Mouse (Mus musculus) mouse trophoblast stem cell (cell line): ENCODE data around the gene Emx2.

Experiments
- in situ Hi-C, 2 experiments: fragments of 300-500 bp; cut with MseI, MboI; formaldehyde crosslinking; loops; 2 replicates in 1 of 2; 3 replicates in 1 of 2; pipeline ENCODE4 v1.15.1; 2025

Emx2 gene

DNA sequence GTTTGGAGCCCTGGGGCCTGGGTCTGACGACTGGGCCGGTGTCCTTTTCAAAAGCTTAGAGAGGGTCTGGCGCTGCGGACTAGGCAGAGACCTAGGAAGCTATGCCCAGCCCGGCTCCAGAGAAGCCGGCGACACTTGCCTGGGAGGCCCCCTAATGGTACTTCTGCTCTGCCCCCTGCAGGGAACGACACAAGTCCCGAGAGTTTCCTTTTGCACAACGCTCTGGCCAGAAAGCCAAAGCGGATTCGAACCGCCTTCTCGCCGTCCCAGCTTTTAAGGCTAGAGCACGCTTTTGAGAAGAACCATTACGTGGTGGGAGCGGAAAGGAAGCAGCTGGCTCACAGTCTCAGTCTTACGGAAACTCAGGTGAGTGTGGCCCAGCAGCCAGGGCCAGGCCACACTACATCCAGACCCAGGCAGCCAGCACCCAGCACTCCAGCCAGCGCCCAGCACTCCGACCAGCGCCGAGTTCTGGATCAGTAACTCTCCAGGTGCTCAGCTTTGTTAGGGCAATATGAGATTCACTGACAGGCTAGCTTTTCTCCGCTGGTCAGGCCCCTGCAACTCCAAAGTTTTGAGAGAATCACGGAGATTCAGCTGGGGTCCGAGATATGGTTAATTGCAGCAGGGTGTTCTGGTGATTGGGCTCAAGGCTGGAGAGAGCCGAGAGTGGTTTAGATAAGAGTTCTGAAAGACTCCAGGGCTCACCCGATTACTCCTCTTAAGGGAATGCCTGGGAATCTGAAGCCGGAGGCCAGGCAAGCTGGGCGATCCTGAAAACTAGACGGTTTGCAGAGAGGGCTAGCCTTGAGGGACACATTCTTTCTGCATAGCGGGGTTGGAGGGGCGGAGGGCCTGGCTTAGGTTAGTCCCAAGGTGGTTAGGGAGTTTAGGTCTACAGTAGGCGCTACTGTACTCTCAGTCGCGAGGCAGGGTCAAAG, 3.6 kb downstream of the Emx2 start:
- in situ Hi-C loops = loop anchor here (25.0 kb wide), 1 partner anchor 676 kb away; no protein-coding TSS in a partner anchor

- in situ Hi-C loops = loop anchor here (25.0 kb wide), 1 partner anchor 675 kb away; no protein-coding TSS in a partner anchor
Measured at GRCm38 (mm10) chr19:59462459-59463292, 4.5 kb downstream of the Emx2 start.

GRCm38 (mm10) chr19:59463842-59464443, 5.8 kb downstream of the Emx2 start:
- in situ Hi-C loops = loop anchor here (25.0 kb wide), 1 partner anchor 673 kb away; no protein-coding TSS in a partner anchor

GRCm38 (mm10) chr19:59465281-59465680, 7.1 kb downstream of the Emx2 start:
- in situ Hi-C loops = loop anchor here (25.0 kb wide), 1 partner anchor 672 kb away; no protein-coding TSS in a partner anchor

- in situ Hi-C loops = loop anchor here (25.0 kb wide), 1 partner anchor 671 kb away; no protein-coding TSS in a partner anchor
Measured at GRCm38 (mm10) chr19:59465751-59466410, 7.7 kb downstream of the Emx2 start.

GRCm38 (mm10) chr19:59466417-59466937, 8.3 kb downstream of the Emx2 start:
- in situ Hi-C loops = loop anchor here (25.0 kb wide), 1 partner anchor 671 kb away; no protein-coding TSS in a partner anchor

- in situ Hi-C loops = loop anchor here (25.0 kb wide), 1 partner anchor 670 kb away; no protein-coding TSS in a partner anchor
Measured at GRCm38 (mm10) chr19:59467016-59467412, 8.8 kb downstream of the Emx2 start.

DNA sequence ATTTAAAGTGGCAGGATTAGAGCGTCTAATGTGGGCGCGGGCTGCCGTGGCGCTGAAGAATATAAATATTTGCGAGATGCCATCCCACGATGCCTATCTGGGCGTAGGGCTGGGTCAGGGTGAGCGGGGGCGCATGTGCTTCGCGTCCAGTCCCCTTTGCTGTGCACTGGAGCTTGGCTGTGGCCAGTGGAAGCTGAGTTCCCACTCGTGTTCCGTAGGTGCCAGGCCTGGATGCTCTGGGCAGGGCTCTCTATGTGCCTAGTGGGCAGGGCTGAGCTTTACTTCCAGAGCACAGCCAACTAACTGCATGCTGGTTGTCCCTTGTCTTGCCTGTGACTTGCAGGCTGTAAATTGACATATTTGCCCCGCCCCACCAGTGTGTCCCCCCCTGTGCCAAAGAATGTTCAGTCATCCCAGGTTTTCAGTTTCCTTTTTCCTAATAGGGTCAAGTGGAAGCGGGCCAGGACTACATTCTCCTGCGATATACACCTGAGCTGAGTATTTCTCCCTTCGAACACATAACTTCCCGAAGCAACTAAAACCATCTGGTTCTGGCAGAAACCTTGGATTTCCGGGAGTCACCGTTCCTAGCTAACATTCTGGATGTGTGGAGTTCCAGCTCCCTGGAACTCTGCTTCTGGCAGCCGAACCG, 9.4 kb downstream of the Emx2 start:
- in situ Hi-C loops = loop anchor here (25.0 kb wide), 1 partner anchor 670 kb away; no protein-coding TSS in a partner anchor

DNA sequence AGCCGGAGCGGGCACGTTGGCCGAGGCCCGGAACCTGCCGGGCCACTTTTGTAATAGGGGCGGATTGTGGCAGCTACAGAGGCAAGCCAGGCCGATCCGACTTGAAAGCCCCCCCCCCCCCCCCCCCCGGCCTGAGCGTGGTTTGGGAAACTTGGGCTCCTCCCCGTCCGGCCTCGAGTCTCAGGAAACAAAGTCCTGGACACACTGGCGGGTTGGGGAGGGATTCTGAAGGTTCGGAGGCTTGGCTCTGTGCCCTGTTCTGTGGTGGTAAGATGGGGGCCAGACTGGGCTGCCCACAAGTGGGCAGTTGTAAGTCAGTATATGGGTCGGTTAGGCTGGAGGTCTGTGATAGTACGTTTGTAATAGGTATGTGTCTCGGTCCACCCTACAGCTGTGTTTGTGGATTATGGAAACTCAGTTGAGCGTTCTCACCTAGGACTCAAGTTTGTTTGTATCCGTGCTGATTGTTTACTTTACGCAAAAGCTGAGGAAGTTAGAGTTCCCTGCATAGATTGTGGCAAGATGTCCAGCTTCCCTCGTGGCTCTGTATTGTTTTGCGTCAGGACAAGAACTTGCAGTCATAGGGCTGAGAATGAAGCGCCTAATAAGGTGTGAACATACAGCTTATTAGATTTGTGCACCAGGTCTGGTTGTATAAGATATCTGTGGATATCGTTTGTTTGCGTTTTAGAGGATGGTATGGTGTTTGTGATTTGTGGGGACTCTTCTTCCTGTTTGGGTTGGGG, 10.1 kb downstream of the Emx2 start:
- in situ Hi-C loops = loop anchor here (25.0 kb wide), 1 partner anchor 669 kb away; no protein-coding TSS in a partner anchor

DNA sequence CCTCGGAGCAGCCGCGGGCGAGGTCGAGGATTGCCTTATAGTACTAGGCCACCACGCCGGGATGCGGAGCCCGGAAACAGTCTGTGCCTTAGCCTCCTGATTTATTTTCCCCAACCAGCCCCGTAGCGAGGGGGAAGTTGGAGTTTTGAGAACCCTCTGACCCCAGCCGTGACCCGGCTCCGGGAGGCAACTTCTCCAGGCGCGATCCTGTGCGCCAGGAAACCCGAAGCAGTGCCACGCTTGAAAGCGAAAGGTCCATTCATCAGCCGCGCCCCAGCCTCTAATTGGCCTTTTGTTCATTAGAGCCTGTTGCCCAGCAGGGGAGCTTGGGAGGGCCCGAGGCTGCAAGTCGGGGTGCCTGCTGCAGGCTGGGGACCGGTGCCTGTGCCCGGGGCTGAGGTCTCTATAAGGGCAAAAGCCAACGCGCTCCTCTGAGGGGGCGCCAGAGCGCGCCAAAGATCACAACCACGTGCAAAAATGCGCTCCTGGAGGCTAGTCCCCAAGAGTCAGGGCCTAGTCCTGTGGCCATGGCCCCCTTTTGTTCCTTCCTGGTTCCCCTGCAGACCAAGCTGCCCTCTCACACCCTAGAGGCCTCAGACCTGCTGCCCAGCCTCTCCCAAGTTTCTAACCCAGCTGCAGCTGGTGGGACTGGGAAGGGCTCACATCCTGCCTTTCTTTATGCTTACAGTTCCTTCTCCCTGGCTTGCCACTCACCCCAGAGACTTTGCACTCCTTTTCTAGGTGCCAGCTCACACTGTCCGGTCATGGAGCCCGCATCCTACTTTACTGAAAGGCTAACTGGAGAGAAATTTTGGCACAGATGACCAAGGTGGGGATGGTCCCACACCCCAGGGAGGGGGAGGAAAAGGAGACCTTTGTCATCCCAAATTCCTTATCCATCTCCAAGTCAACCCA, 11.1 kb downstream of the Emx2 start:
- in situ Hi-C loops = loop anchor here (25.0 kb wide), 1 partner anchor 668 kb away; no protein-coding TSS in a partner anchor

- in situ Hi-C loops = loop anchor here (25.0 kb wide), 1 partner anchor 667 kb away; no protein-coding TSS in a partner anchor
Measured at GRCm38 (mm10) chr19:59470074-59470630, 12.0 kb downstream of the Emx2 start.

DNA sequence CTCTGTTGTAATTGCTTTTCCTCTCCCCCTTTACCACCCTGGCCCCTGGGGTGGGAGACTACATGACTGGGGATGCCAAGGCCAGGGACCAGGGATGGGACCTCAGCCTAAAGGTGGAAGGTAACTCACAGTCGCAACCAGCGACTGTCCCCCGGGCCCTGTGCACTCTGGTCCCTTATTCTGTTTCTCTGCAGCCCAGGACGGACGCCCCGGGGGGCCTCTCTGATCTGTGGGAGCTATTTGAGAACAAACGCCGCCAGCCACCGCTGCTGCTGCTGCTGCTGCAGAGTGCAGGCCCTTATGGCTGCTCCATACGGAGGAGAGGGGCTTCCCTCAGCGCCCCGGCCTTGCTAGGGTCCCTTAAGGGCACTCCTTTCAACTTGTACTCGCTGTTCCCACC, 12.7 kb downstream of the Emx2 start:
- in situ Hi-C loops = loop anchor here (25.0 kb wide), 1 partner anchor 666 kb away; no protein-coding TSS in a partner anchor

DNA sequence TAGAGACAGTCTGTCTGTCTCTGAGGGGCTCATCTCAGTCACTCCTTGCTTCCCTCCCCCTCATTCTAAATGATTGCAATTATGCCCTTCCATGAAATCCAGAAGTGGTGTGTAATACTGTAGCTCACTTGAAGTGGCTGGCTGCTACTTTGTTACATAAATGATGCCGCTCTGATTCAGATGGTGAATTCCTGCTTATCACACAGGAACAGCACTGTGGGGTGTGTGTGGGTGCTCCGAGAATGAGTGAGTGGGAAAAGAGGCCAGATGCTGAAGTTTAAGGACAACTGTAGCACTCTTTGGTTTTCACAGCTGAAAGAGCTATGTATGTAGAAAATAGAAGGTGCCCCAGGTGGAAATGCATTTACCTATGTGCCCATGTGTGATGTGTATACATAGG, 14.7 kb downstream of the Emx2 start:
- in situ Hi-C loops = loop anchor here (25.0 kb wide), 1 partner anchor 664 kb away; no protein-coding TSS in a partner anchor

- in situ Hi-C loops = no loop called here
Measured at GRCm38 (mm10) chr19:59479912-59480311, 21.7 kb downstream of the Emx2 start.

DNA sequence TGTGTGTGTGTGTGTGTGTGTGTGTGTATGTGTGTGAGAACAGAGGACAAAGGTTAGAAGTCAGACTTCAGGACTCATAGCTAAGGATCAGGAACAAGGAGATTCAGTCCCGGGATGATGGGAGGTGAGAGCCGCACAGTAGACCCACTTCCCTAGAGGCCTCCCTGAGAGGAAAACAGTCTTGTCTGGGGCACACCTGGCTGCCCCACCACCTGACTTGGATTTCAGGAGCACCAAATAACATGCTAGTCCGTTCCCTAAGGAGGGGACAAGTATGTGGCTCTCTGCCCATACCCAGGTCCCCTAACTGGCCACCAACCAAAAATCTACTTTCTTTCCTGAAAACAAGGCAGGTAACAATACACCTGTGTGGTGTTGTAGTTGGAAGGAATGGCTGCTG, 22.4 kb downstream of the Emx2 start:
- in situ Hi-C loops = no loop called here

DNA sequence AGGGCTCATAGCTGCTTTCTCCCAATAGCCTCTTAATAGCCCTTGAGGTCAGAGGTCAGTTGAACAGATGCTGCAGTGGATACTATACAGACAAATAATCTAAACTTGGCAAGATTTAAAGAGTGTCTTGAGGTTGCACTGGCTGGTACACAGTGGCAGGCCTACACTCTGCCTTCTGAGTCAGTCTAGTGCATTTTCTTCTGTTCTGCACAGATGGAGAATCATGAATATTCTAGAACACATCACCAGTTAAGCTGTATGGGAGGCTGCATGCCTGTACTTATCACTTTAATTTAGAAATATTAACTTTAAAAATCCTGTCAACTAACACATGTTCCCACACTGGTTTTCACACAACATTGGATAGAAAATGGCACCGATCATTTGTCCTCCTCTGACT, 34.1 kb downstream of the Emx2 start:
- in situ Hi-C loops = no loop called here

DNA sequence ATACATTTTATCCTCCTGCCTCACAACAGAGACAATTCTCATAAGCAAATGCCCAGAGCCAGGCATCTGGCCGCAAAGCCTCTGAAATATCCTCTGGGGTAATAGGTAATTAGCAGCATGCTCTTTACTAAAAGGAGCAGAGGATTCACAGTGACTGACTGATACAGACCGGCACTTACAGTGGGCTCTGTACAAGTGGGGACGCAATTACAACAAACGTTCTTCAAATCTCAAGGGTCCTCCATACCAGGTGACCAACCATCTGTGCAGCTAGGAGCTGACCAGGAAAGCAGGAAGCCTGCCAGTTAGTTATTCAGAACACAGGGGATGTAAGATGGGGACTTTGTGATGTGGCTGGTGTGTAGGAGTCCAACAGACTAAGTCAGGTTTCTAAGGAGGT, 38.7 kb downstream of the Emx2 start:
- in situ Hi-C loops = no loop called here

GRCm38 (mm10) chr19:59508896-59509295, 50.7 kb downstream of the Emx2 start:
- in situ Hi-C loops = no loop called here
